In the genomic region with DNA sequence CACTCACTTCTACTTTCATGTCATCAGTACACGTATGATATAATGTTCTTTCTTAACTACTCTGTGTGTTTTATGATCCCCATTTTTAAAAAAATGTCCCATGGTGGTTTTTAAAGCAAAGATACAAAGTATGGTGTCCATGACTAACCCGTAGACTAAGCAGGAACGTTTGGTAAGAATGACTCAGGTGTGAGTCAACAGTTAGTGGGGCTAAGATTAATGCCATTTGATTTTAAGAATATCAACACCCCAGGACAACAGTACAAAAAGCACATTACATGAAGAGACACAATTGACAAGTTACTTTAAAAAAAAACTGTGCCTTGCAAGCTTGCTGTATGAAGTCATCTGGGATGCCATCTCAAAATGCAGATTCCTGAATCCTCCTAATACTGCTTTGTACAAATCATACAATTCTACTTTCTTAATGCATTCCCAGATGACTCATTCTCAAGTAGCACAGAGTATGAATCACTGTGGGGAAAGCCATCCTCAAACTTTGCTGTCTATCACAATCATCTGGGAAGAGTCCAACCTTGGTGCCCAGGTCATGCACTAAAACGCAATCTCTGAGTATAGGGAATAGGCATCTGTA, we compare ENCODE assay signal across 16 mouse cellular contexts.
"Had no signal": no experiment of that assay in that cellular context is flagged by ENCODE, and none has a peak within 500 bp of the region (broad histone marks: within the 10 kb centered on the region; RNA-seq: fewer than 3 reads in every experiment).

No protein-coding gene starts in this region.

- H3K27ac ChIP-seq: left cerebral cortex, adult 2 months; limb, embryonic 12.5 days; liver, embryonic 13.5 days; lung, embryonic 15.5 days; macrophage; midbrain, embryonic 12.5 days; stomach, embryonic 15.5 days had no signal

- H3K4me3 ChIP-seq: left cerebral cortex, adult 2 months; limb, embryonic 12.5 days; liver, embryonic 13.5 days; lung, embryonic 15.5 days; midbrain, embryonic 12.5 days; stomach, embryonic 15.5 days had no signal

- H3K36me3 ChIP-seq: limb, embryonic 12.5 days; liver, embryonic 13.5 days; lung, embryonic 15.5 days; midbrain, embryonic 12.5 days; stomach, embryonic 15.5 days had no signal

- H3K9ac ChIP-seq: limb, embryonic 12.5 days; liver, embryonic 13.5 days; liver, postnatal 0 days; lung, embryonic 15.5 days; midbrain, embryonic 12.5 days; stomach, embryonic 15.5 days had no signal

- H3K27me3 ChIP-seq: limb, embryonic 12.5 days; liver, embryonic 13.5 days; lung, embryonic 15.5 days; midbrain, embryonic 12.5 days; stomach, embryonic 15.5 days had no signal

- H3K9me3 ChIP-seq: limb, embryonic 12.5 days; liver, embryonic 13.5 days; lung, embryonic 15.5 days; midbrain, embryonic 12.5 days; stomach, embryonic 15.5 days had no signal

- ATAC-seq: liver, postnatal 0 days; midbrain, embryonic 16.5 days had no signal

- H3K4me2 ChIP-seq: limb, embryonic 12.5 days; liver, embryonic 13.5 days; lung, embryonic 15.5 days; midbrain, embryonic 12.5 days; stomach, embryonic 15.5 days had no signal

- DNase-seq: kidney, adult 8-10 months; kidney, postnatal 25 days; liver; liver, embryonic 13.5 days; liver, postnatal 0 days; lung, postnatal 14 days; right cerebral cortex, postnatal 4 days; thymus, adult 2 months; thymus, postnatal 36 days had no signal

- H3K4me1 ChIP-seq: limb, embryonic 12.5 days; liver, embryonic 13.5 days; lung, embryonic 15.5 days; midbrain, embryonic 12.5 days; stomach, embryonic 15.5 days had no signal
